Mouse (Mus musculus) kidney, adult 11 months (tissue): Measurements from ENCODE around the gene Lrguk.

ENCODE experiments used
- DNase-seq: peaks from one replicate; pipeline ENCODE4 v3.0.0; 2022

Gene Lrguk

DNA sequence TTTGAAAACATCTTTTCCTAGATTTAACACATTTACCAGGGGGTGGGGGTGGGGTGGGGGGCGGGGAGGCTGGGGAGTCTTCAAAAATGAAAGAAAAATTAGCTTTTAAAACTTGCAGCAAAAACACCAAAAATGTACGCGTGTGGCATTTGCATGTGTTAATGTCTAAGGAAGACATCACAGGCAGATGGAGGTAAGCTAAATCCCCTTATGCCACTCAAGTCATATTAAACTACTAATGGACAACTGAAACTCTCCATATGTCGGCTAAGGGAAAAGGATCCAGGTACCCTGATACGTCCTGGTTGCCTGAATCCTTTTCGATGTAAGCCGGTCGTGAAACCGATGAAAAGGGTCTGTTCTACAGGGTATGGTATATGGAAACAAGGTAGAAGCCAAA, 119.8 kb downstream of the Lrguk start:
- DNase-seq, result no peak

DNA sequence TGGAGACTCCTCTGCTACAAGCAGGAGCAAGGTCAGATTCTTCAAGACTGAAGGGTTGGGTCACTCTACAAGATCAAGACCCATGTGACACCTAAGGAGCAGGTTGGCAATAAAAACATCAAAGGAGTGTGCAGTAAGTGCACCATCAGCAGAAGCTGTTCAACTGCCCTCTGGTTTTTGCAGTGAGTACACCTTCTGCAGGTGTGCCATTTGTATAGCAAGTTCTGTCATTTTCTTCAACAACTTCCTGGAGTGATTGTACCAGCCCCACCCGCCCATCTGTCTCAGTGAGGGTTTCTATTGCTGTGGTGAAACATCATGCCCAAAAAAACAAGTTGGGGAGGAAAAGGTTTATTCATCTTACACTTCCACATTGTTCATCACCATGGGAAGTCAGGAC, 120.6 kb downstream of the Lrguk start:
- DNase-seq, result no peak

DNA sequence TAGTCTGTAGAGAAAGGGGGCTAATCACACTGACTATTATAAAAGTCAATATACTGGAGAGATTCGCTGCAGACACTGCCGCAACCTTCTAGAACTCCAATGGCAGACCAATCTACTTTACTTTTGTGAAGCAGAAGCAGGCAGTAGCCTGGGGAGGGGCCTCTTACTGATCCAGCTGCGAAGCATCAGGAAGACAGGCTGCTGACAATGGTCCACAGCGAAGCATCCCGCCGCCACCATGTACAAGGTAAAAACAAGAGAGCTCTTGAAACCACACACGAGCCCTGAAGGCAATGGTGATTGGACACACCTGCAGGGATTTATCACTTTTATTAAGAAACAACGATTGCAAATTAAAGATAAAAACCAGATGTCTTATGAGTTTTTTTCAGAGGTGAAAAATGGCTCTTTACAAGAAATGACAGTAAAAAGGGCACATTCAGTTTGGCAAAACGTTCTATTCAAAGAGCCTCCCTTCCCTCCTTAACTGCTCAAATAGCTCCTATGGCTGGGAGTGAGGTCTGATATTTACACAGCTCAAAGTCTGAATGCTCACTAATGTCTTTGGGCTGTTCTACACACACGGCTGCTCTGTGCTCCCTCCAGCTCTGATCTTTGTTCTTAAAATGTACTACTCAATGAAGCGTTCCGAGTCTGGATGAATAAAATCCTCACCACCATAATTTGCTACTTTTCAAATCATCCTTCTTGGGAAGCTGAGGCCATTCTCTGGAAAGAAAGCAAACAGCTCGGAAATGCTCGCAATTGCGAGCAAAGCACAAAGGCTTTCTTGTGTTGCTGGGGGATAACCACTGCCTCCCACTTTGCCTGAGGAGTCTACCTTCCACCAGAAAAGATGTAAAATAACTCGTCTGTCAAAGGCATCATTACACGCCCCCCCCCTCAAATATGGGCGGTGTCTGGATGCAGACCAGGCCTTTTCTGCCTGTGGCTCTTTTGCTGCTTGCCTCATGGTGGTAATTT, 124.1 kb downstream of the Lrguk start:
- no peak for DNase-seq

GRCm38 (mm10) chr6:34154202-34154601, 125.0 kb downstream of the Lrguk start:
- peak; percentile 60 for DNase-seq

DNA sequence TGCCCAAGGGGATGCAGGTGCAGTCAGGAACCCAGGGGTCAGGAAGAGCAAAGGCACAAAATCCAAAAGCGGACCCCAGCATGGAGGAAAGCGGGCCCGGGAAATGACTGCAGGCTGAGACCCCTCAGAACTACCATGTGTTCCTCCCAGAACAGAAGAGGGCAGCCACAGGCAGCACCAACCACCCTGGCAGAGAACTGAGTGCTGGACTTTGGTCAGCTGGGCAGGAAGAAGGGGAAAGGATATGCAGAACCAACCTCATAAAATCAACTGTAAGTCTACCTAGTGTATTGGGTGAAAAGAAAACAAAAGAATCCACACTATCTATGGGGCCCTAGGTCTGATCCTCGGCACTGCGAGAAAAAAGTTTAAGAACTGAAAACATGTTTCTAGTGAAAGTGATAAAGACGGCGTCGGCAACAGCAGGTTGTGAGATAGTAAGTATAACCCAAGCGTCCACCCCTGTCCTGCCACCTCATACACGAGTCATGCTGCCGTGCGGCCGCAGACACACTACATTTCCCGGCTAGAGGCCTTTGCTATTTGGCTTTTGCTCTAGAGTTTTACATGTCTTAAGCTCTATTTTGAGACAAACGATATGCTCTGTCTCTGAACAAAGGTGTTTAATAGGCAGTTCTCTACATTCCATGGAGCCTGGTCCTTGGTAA, 126.0 kb downstream of the Lrguk start:
- peak; percentile 64 for DNase-seq

DNA sequence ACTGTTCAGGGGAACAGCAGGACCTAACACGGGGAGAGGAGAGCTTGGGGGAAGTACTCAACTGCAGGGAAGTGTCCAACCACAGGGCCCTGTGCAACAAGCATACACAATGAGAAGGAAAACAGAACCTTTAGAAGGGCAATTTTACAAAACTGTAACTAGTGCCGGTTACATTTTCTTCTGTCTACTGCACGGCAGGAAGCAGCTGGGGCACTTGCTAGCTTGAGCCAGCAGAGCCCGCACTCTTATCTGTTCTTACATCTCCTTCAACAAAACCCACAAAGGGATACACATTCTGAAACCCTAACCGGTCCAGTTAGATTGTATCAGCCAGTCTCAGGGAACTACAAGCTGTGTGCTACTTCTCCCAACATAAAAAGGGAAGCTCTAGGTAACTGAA, 126.8 kb downstream of the Lrguk start:
- DNase-seq, result peak; percentile 44

DNA sequence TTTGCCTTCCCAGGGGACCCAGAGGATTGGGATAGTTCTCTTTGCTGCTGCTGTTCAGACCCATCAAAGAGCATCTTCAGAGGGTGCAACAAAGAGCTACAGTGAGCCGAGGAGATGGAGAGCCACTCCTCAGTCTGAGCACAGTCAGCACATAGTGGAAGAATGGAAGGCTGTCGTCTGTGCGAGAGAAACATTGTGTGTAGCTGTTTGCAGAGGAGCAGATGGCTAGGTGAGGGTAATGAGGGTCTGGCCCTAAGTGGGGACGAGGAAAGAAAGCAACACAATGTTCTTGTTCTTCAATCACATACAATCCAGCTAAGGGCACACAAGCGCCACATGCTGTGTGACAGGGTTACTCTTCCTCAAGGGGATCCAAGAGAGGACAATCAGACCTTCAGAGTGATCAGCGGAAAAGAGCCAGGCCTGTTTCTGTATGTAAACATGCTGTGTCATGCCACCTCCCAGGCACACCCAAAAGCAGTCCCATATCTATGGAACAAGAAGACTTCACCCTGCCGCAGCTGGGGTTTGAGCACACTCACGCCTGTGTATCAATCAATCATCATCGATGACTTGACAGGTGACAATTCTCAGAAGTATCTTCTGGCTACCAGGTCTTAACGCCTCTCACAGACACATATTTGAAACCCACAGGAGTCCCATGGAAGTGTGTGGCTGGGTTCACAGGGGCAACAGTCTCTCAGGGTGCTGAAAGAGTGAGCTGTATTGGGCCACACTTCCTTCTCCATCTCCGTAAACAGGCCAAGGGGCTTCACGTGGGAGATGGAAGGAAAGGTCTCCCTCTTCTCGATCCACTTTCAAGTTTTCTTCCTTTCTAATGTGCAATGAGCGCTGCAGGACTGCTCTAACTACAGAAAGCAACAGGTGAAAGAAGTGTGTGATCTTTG, 127.8 kb downstream of the Lrguk start:
- DNase-seq, result no peak

DNA sequence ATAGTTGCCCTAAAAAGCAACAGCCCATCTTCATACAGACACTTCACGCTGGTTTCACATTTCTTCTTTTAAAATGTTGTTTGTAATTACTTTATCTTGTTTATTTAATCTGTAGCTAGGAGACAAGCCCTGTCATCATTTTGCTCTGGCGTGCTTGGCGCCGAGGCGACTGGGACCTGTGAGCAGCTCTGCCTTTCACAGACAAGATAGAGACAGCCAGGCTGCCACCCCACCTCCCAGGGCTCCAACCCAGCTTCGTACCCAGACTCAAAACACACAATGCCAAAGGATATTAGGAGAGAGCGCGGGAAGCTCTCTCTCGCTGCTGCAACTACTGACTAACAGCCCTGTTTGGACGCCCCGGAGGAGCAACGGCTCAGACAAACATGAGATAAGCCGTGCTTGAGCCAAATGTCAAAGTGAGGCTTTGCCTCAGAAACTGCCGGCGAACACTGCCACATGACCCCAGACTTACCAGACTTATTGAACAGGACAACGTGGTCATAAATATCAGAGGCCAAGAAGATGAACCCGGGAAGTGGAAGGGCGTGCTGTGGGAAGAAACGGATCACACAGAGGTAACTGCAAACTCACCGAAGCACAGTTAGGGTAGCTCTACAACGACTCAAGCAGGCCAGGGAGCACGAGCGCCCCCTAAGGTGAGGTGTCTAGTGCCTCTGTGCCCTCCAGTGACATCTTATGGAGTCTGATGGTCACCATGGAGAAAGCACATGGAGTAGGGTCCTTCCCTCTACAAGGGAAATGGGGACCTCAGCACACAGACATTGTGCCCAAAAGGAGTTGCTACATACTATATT, 131.0 kb downstream of the Lrguk start:
- DNase-seq, result no peak

DNA sequence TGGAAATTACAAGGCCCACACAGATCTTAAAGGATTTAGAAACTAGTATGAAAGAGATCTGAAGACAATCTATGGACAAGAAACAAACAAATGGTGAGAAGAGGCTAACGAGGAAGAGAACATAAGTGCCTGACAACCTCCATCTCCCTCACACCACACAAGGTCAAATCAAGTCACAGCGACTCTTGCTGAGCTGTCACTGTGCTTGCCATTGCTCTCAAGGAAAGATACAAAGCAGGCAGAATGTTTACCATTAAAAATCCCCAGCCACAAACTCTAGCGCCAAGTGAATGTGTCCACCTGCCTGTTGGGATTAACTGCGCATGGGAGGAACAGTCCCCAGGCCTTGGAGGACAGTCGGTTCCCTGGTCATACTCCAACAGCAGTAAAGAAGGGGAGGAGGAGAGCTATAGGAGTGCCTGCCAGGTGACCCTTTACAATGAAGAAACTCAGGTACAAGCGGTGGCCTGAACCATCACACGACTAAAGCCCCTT, 131.6 kb downstream of the Lrguk start:
- DNase-seq, result no peak

- DNase-seq, result no peak
Measured at GRCm38 (mm10) chr6:34161511-34161910, 132.3 kb downstream of the Lrguk start.

GRCm38 (mm10) chr6:34162607-34163006, 133.4 kb downstream of the Lrguk start:
- DNase-seq, result peak; percentile 68

DNA sequence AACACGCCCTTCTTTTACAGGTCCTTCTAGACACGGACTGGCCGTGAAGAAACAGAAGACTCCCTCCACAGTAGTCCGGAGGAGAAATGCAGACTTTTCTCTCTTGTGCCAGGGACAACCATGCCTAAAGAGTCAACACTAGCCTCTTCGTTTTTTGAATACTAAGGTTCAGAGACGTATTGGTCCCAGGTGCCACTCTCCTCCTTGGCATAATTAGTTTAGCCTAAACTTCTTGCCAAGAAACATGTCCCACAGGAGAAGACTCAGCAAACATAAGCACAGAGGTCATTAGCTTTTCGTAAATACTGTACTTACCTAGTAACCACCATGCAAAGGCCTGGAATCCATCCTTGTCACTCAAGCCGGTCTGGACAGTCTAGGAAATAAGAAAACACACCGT, 133.8 kb downstream of the Lrguk start:
- DNase-seq, result no peak

- no peak for DNase-seq
Measured at GRCm38 (mm10) chr6:34168834-34169233, 139.6 kb downstream of the Lrguk start.

DNA sequence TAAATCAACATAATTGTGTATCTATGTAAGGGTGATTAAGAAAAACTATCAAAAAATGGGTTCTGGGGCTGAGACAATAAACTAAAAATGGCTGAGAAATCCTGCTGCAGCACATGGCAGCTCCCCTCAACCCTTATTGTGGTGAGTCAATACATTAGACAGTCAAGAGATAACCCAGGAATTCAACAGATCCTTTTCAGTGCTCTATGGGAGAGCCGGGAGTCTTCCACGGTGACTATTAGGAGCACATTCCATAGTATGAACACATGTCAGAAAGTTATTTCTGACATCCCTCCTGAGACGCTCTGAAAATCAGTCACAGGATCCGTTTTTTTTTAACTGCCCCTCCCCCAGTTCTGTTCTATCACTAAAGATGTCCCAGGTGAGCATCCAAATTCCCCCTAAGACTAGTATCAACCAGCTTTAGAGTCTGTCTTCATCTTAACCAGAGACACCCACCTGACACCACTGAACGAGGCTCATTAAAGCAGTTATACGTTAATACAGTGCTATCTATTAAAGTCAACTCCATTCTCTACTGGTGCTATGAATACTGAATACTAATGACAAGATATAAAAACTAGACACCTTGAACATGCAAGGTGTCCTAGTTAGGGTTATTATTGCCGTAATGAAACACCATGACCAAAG, 141.7 kb downstream of the Lrguk start:
- no peak for DNase-seq

- DNase-seq, result peak; percentile 48
Measured at GRCm38 (mm10) chr6:34171748-34172457, 142.7 kb downstream of the Lrguk start.

DNA sequence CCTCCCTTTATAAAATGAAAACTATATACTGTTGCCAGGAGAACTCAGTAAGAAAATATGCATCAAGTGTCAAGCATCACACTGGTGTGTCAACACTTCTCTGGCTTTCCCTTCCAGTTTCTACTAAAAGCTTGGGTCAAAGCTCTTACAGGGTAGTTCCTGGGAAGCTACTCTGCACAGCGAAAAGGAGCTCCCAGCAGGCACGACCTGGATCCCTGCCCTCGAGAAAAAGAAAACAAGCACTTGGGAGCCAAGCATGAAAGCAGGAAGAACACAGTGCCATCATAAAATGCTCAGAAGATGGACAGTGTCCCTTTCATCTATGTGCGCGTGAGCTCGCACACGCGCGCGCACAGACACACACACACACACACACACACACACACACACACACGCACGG, 144.0 kb downstream of the Lrguk start:
- DNase-seq, result no peak

DNA sequence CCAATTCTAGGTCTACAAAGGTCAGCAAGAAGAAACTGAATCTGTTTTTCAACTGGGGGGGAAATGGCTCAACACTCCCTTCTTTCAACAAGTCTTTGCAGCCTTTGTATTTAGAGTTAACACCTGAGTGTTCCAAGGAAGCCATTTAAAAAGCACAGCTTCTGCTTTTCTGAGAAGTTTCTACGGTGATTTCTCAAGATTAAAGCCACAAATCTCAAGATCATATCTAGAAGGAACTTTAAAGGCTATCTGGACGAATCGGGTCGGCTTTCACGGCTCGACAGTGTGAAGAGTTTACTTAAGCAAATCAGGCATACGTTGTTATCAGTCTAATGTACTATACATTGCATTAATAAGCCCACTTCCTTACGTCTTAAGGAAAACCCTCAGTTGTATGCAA, 145.5 kb downstream of the Lrguk start:
- no peak for DNase-seq

- no peak for DNase-seq
Measured at GRCm38 (mm10) chr6:34176111-34176863, 147.0 kb downstream of the Lrguk start.

DNA sequence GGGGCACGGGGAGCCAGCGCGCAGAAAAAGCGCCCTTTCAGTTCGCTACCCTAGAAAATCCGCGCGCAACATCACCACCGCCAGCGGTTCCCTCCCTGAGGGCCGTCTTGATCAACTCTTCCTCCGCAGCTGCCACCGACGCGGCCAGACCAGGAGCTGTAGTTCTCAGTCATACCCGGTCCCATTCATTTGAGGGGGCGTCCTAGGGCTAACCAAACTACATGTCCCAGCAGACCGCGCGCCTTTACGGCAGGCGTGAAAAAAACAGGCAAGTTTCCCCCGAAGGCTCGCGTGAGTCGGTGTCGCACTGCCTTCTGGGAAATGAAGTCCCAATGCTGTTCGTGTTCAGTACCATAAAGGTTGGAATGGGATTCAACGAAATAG, 147.6 kb downstream of the Lrguk start, which contains the start of gene Slc35b4:
Slc35b4 (minus strand) TSS at position 248 of the 384 bp plus-strand sequence.
- DNase-seq, result peak; percentile 97

DNA sequence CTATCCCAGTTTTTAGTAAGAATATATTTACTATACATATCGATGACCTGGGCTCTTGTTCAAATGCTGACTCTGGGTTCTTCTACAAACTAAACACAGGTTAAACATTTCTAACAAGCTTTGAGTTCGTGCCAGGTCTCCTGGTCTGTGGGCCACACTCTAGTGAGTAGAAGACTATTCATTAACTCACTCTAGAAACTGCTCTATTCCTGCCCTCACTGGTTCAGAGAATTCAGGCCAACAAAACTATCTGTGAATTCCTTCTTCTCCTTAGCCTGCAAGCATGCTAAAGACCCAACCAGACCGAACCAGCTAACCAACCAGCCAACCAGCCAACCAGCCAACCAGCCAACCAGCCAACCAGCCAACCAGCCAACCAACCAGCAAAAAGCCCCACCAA, 149.8 kb downstream of the Lrguk start:
- DNase-seq, result peak; percentile 84
